Mouse (Mus musculus) gastrocnemius, adult 8-10 months (tissue): ENCODE data around the gene Gm21854. TPM values are rescaled to one million over a fixed set of nuclear protein-coding genes. Genes with fewer than 3 reads are reported as not detected.
"Not testable (repeated sequence)": the region's sequence is repeated elsewhere in the genome, so short reads cannot be mapped to it uniquely, and the experiment has no call there.

ENCODE experiments used
- DNase-seq, 2 experiments: peaks; one replicate each; pipeline ENCODE4 v3.0.0; 2022; ENCODE audit warnings: low spot score in 2 of 2
- total RNA-seq, 4 experiments: library from RNA; stranded (reverse); gene quantifications; 2 replicates each; pipeline ENCODE4 v1.2.4; 2022

Gene Gm21854
- total RNA-seq, result not detected

- DNase-seq, result not testable (repeated sequence)
These were observed at the start of gene Gm21854 for GRCm38 (mm10) chrY:5656686-5657085. Gm21854 (plus strand) TSS chrY:5656986.

Other genes with a start within 250 kb of the Gm21854 start
- gene Gm20914, start 69.0 kb downstream of the Gm21854 start, total RNA-seq, result not detected
- gene Gm28171, start 136.4 kb downstream of the Gm21854 start, total RNA-seq, result not detected